Comparison of ENCODE assay signal across 11 mouse cellular contexts in genomic region chr8:12127106-12127800, GRCm38 (mm10).
DNase-seq lines count a peak whose midpoint lies in the region; ATAC-seq and TF ChIP-seq lines count a peak whose summit lies in the region.
"Had no signal": no experiment of that assay in that cellular context is flagged by ENCODE, and none has a peak within 500 bp of the region (broad histone marks: within the 10 kb centered on the region; RNA-seq: fewer than 3 reads in every experiment).

No protein-coding gene starts in this region.

- no peaks in the 10 kb centered on the region for H3K36me3 ChIP-seq in embryonic facial prominence, embryonic 14.5 days (ENCODE audit: control insufficient read depth, insufficient read depth, low read length)
- no peaks in the 10 kb centered on the region for H3K36me3 ChIP-seq in hindbrain, embryonic 16.5 days (ENCODE audit: control insufficient read depth, insufficient read depth, low read length)
- no peaks in the 10 kb centered on the region for H3K36me3 ChIP-seq in midbrain, postnatal 0 days (ENCODE audit: insufficient read depth, low read length)
- H3K36me3 ChIP-seq: embryonic facial prominence, embryonic 13.5 days; liver, embryonic 15.5 days had no signal

- H3K27ac ChIP-seq in embryonic facial prominence, embryonic 14.5 days (replicated peaks; ENCODE audit: low read depth, low read length) = no peak overlapping the region
- peak overlapping the region; percentile 75 for H3K27ac ChIP-seq in hindbrain, embryonic 16.5 days (ENCODE audit: low read depth, low read length)
- peak overlapping the region; percentile 51; the same call in 1 of the 2 replicates for H3K27ac ChIP-seq in midbrain, postnatal 0 days (ENCODE audit: low read depth, low read length)
- H3K27ac ChIP-seq: embryonic facial prominence, embryonic 13.5 days; liver, embryonic 15.5 days; stomach, postnatal 0 days had no signal

- no peak for ATAC-seq in embryonic facial prominence, embryonic 14.5 days (ENCODE audit: low read depth)
- ATAC-seq in hindbrain, embryonic 16.5 days = peak; percentile 66; the same call in 1 of the 2 replicates
- 0 out of 2 replicates have a peak, but pooled peaks have one; percentile 42 for ATAC-seq in midbrain, postnatal 0 days (ENCODE audit: low FRiP score)

- no peaks in the 10 kb centered on the region for H3K27me3 ChIP-seq in embryonic facial prominence, embryonic 14.5 days (replicated peaks; ENCODE audit: control insufficient read depth, insufficient read depth, low read length)
- H3K27me3 ChIP-seq in hindbrain, embryonic 16.5 days (replicated peaks; ENCODE audit: control insufficient read depth, insufficient read depth, low read length) = peaks cover 8% of the 10 kb centered on the region
- H3K27me3 ChIP-seq in midbrain, postnatal 0 days (ENCODE audit: insufficient read depth, low read length) = peaks cover 13% of the 10 kb centered on the region; the same call in 1 of the 2 replicates

- intact Hi-C loops in heart, postnatal 14 days (cut with DNase I) = no loop called here

- H3K9me3 ChIP-seq in embryonic facial prominence, embryonic 14.5 days (ENCODE audit: control insufficient read depth, low read length) = no peaks in the 10 kb centered on the region
- H3K9me3 ChIP-seq in hindbrain, embryonic 16.5 days (ENCODE audit: control insufficient read depth, low read length) = no peaks in the 10 kb centered on the region
- no peaks in the 10 kb centered on the region for H3K9me3 ChIP-seq in midbrain, postnatal 0 days (ENCODE audit: low read length)
- H3K9me3 ChIP-seq: embryonic facial prominence, embryonic 13.5 days; liver, embryonic 15.5 days had no signal

- H3K4me3 ChIP-seq in embryonic facial prominence, embryonic 14.5 days (ENCODE audit: low read depth, low read length) = no peak overlapping the region
- H3K4me3 ChIP-seq in hindbrain, embryonic 16.5 days (ENCODE audit: low read length) = no peak overlapping the region
- H3K4me3 ChIP-seq in midbrain, postnatal 0 days (ENCODE audit: low read depth, low read length) = no peak overlapping the region
- H3K4me3 ChIP-seq: embryonic facial prominence, embryonic 13.5 days; liver, embryonic 15.5 days had no signal

- 0 out of 2 replicates have a peak overlapping the region, but pooled peaks have one; percentile 2 for H3K4me2 ChIP-seq in embryonic facial prominence, embryonic 14.5 days (ENCODE audit: low read depth, low read length)
- peak overlapping the region; percentile 27 for H3K4me2 ChIP-seq in hindbrain, embryonic 16.5 days (ENCODE audit: low read length)
- peak overlapping the region; percentile 3; the same call in 1 of the 2 replicates for H3K4me2 ChIP-seq in midbrain, postnatal 0 days (ENCODE audit: low read depth, low read length, poor library complexity, severe bottlenecking)
- H3K4me2 ChIP-seq: embryonic facial prominence, embryonic 13.5 days; liver, embryonic 15.5 days had no signal

- H3K9ac ChIP-seq in embryonic facial prominence, embryonic 14.5 days (ENCODE audit: low read depth, low read length) = no peak overlapping the region
- H3K9ac ChIP-seq in hindbrain, embryonic 16.5 days (ENCODE audit: low read depth, low read length) = peak overlapping the region; percentile 35; the same call in 1 of the 2 replicates
- H3K9ac ChIP-seq in midbrain, postnatal 0 days (replicated peaks; ENCODE audit: low read length, poor library complexity, severe bottlenecking) = no peak overlapping the region
- H3K9ac ChIP-seq: embryonic facial prominence, embryonic 13.5 days; liver, embryonic 15.5 days had no signal

- peaks cover 7% of the 10 kb centered on the region for H3K4me1 ChIP-seq in embryonic facial prominence, embryonic 14.5 days (ENCODE audit: control insufficient read depth, insufficient read depth, low read length)
- H3K4me1 ChIP-seq in hindbrain, embryonic 16.5 days (ENCODE audit: control insufficient read depth, insufficient read depth, low read depth, low read length) = peaks cover 24% of the 10 kb centered on the region
- peaks cover 7% of the 10 kb centered on the region; the same call in 1 of the 2 replicates for H3K4me1 ChIP-seq in midbrain, postnatal 0 days (ENCODE audit: insufficient read depth, low read length)
- H3K4me1 ChIP-seq: liver, embryonic 15.5 days had no signal

- 15% methylated on average over 14 of the region's 14 CpGs for WGBS in embryonic facial prominence, embryonic 14.5 days
- WGBS in hindbrain, embryonic 16.5 days = 10% methylated on average over 14 of the region's 14 CpGs
- WGBS in midbrain, postnatal 0 days = 19% methylated on average over 14 of the region's 14 CpGs

- peak; percentile 3 to 6 for DNase-seq in layer of hippocampus, adult 18-20 months (ENCODE audit: low spot score in 2 of 2)
- DNase-seq in layer of hippocampus, adult 11-12 months (ENCODE audit: low spot score) = no peak
- no peak for DNase-seq in embryonic facial prominence, embryonic 14.5 days (ENCODE audit: low spot score)
- DNase-seq in midbrain, postnatal 0 days (ENCODE audit: low spot score) = peak; percentile 50
- DNase-seq in adrenal gland, postnatal 10 days = no peak
- DNase-seq in heart, postnatal 14 days = no peak
- DNase-seq in kidney, postnatal 4 days = no peak

- no peak for TF ChIP-seq CTCF in midbrain, postnatal 0 days (IDR thresholded peaks at IDR 0.05)

Comparison
In these comparisons a context has a peak if more than half of its experiments do, and no peak if none do; other contexts are left out.
1. DNase-seq: peak in layer of hippocampus, adult 18-20 months (2 of 2) and midbrain, postnatal 0 days (single experiment); none in layer of hippocampus, adult 11-12 months (single experiment), embryonic facial prominence, embryonic 14.5 days (single experiment), adrenal gland, postnatal 10 days (single experiment), heart, postnatal 14 days (0 of 2) and kidney, postnatal 4 days (0 of 2).
2. Peak in every context shown above with its lines, with median percentiles within 50 percentile points of each other: H3K4me2 ChIP-seq.